Mouse (Mus musculus) cerebellum, postnatal 36 days (tissue): ENCODE results near the gene Fam122b.

Experiments
- DNase-seq, 2 experiments: peaks; one replicate each; pipeline ENCODE4 v3.0.0; 2021 to 2022; ENCODE audit warnings: mixed read lengths in 2 of 2

Fam122b gene

DNA sequence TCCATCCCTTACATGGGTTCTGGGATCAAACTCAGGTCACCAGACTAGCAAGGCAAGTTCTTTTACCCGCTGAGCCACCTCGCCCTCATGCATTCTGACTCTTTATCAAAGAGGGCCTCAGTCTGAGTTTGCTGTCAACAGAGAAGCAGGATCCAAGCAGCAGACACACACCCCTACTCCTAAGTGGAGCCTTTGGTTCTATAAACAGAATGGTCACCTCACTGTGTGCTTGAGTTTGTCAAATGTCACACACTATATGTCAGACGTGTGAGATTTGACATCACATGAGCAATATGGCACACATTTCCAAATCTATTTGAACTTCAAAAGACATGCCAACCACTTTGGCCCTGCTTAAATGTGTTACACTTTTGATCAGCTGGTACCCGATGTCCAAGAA lies 71.9 kb downstream of the Fam122b start:
- no peak for DNase-seq

- DNase-seq, result no peak
Observed at GRCm38 (mm10) chrX:53196392-53196791, 73.2 kb downstream of the Fam122b start.
